Mouse (Mus musculus) cerebellum, adult 2 months (tissue): ENCODE measurements at regions not wholly inside any gene's neighbourhood (a gene's known extent, or its start where the extent isn't known, plus 50 kb on each side); places are given as distances from the start of the nearest gene placed in this dataset.

Source experiments
- CTCF ChIP-seq: fragments of 200-500 bp; IDR thresholded peaks from 2 replicates; pipeline ENCODE4 v1.5.1; 2011; ENCODE audit warnings: low read depth, mild to moderate bottlenecking, control low read depth, low read length, moderate library complexity, borderline replicate concordance; ENCODE audit not compliant: insufficient read depth
- POLR2A ChIP-seq: fragments of 200-500 bp; IDR thresholded peaks from 2 replicates; pipeline ENCODE4 v1.6.1; 2011; ENCODE audit warnings: low read length, control low read depth, borderline replicate concordance; ENCODE audit not compliant: insufficient read depth

GRCm38 (mm10) chr1:64319155-64319582, 197.1 kb upstream of the Klf7 start:
- TF ChIP-seq CTCF: no peak
- no peak for TF ChIP-seq POLR2A
